ENCODE assay signal across 28 mouse cellular contexts in genomic region chr9:33240914-33241635, GRCm38 (mm10).
DNase-seq lines count a peak whose midpoint lies in the region; ATAC-seq lines count a peak whose summit lies in the region.
"Had no signal": no experiment of that assay in that cellular context is flagged by ENCODE, and none has a peak within 500 bp of the region (broad histone marks: within the 10 kb centered on the region; RNA-seq: fewer than 3 reads in every experiment).

No protein-coding gene starts in this region.

- no peak overlapping the region for H3K4me3 ChIP-seq in embryonic facial prominence, embryonic 14.5 days (ENCODE audit: low read depth, low read length)
- no peak overlapping the region for H3K4me3 ChIP-seq in embryonic facial prominence, embryonic 10.5 days
- no peak overlapping the region for H3K4me3 ChIP-seq in embryonic facial prominence, embryonic 15.5 days (replicated peaks)
- H3K4me3 ChIP-seq: forebrain, embryonic 15.5 days; lung, embryonic 15.5 days; midbrain, embryonic 10.5 days had no signal

- ATAC-seq in embryonic facial prominence, embryonic 14.5 days (ENCODE audit: low read depth): peak; percentile 65; the same call in 1 of the 2 replicates
- peak; percentile 79; the same call in 1 of the 2 replicates for ATAC-seq in embryonic facial prominence, embryonic 15.5 days (ENCODE audit: insufficient number of reproducible peaks, low FRiP score, low TSS enrichment, low read depth)
- peak; percentile 84 for ATAC-seq in megakaryocyte progenitor cell, adult 5-6 weeks (replicated peaks; ENCODE audit: poor library complexity)
- ATAC-seq in monocyte, adult 5-6 weeks (replicated peaks; ENCODE audit: insufficient number of reproducible peaks, low FRiP score, low TSS enrichment, poor library complexity, severe bottlenecking): no peak
- ATAC-seq: activated CD4-positive, CD25-positive, alpha-beta regulatory T cell, adult 4 months; forebrain, embryonic 15.5 days; midbrain, embryonic 16.5 days had no signal

- no peak overlapping the region for H3K4me2 ChIP-seq in embryonic facial prominence, embryonic 14.5 days (ENCODE audit: low read depth, low read length)
- no peak overlapping the region for H3K4me2 ChIP-seq in embryonic facial prominence, embryonic 15.5 days (replicated peaks)
- H3K4me2 ChIP-seq: forebrain, embryonic 15.5 days; heart, embryonic 11.5 days; lung, embryonic 15.5 days had no signal

- WGBS in embryonic facial prominence, embryonic 14.5 days: 68% methylated on average over 3 of the region's 3 CpGs
- 81% methylated on average over 3 of the region's 3 CpGs for WGBS in embryonic facial prominence, embryonic 10.5 days
- 64% methylated on average over 3 of the region's 3 CpGs for WGBS in embryonic facial prominence, embryonic 15.5 days

- H3K36me3 ChIP-seq in embryonic facial prominence, embryonic 14.5 days (ENCODE audit: control insufficient read depth, insufficient read depth, low read length): no peaks in the 10 kb centered on the region
- H3K36me3 ChIP-seq in embryonic facial prominence, embryonic 10.5 days (replicated peaks): no peaks in the 10 kb centered on the region
- no peaks in the 10 kb centered on the region for H3K36me3 ChIP-seq in embryonic facial prominence, embryonic 15.5 days
- H3K36me3 ChIP-seq: forebrain, embryonic 15.5 days; G1E; lung, embryonic 15.5 days; midbrain, embryonic 10.5 days had no signal

- H3K27me3 ChIP-seq in embryonic facial prominence, embryonic 14.5 days (replicated peaks; ENCODE audit: control insufficient read depth, insufficient read depth, low read length): no peaks in the 10 kb centered on the region
- H3K27me3 ChIP-seq in embryonic facial prominence, embryonic 10.5 days (replicated peaks; ENCODE audit: low read depth, poor library complexity, severe bottlenecking): no peaks in the 10 kb centered on the region; the same call in 1 of the 2 replicates
- no peaks in the 10 kb centered on the region for H3K27me3 ChIP-seq in embryonic facial prominence, embryonic 15.5 days
- H3K27me3 ChIP-seq: CH12.LX; forebrain, embryonic 15.5 days; lung, embryonic 15.5 days had no signal

- H3K4me1 ChIP-seq in embryonic facial prominence, embryonic 14.5 days (ENCODE audit: control insufficient read depth, insufficient read depth, low read length): no peaks in the 10 kb centered on the region
- no peaks in the 10 kb centered on the region for H3K4me1 ChIP-seq in embryonic facial prominence, embryonic 10.5 days
- H3K4me1 ChIP-seq in embryonic facial prominence, embryonic 15.5 days: no peaks in the 10 kb centered on the region
- H3K4me1 ChIP-seq: forebrain, embryonic 15.5 days; lung, embryonic 15.5 days; midbrain, embryonic 10.5 days had no signal

- peak; percentile 67 for DNase-seq in embryonic facial prominence, embryonic 14.5 days (ENCODE audit: low spot score)
- no peak for DNase-seq in embryonic facial prominence, embryonic 10.5 days (ENCODE audit: low spot score)
- DNase-seq in 416B (ENCODE audit: low read depth): peak; percentile 33
- no peak for DNase-seq in thymus, postnatal 4 days
- DNase-seq in ovary, postnatal 10 days (ENCODE audit: low spot score): no peak
- DNase-seq: adrenal gland, postnatal 25 days; cerebellum, adult 8-10 months; cerebellum, postnatal 36 days; gastrocnemius, postnatal 10 days; heart, adult 11 months; kidney, adult 18-20 months; layer of hippocampus, adult 9-11 months; lung, postnatal 4 days; retina, postnatal 1 day; thymus, postnatal 14 days had no signal

- no peak overlapping the region for H3K27ac ChIP-seq in embryonic facial prominence, embryonic 14.5 days (replicated peaks; ENCODE audit: low read depth, low read length)
- no peak overlapping the region for H3K27ac ChIP-seq in embryonic facial prominence, embryonic 10.5 days (replicated peaks)
- H3K27ac ChIP-seq in embryonic facial prominence, embryonic 15.5 days (replicated peaks): no peak overlapping the region
- H3K27ac ChIP-seq: forebrain, embryonic 15.5 days; kidney, postnatal 0 days; liver, embryonic 14.5 days; lung, embryonic 15.5 days; midbrain, embryonic 10.5 days had no signal

- H3K9me3 ChIP-seq in embryonic facial prominence, embryonic 14.5 days (ENCODE audit: control insufficient read depth, low read length): no peaks in the 10 kb centered on the region
- H3K9me3 ChIP-seq in embryonic facial prominence, embryonic 10.5 days: no peaks in the 10 kb centered on the region
- no peaks in the 10 kb centered on the region for H3K9me3 ChIP-seq in embryonic facial prominence, embryonic 15.5 days (replicated peaks)
- H3K9me3 ChIP-seq: forebrain, embryonic 15.5 days; G1E; lung, embryonic 15.5 days; midbrain, embryonic 10.5 days had no signal

- H3K9ac ChIP-seq in embryonic facial prominence, embryonic 14.5 days (ENCODE audit: low read depth, low read length): no peak overlapping the region
- no peak overlapping the region for H3K9ac ChIP-seq in embryonic facial prominence, embryonic 15.5 days
- H3K9ac ChIP-seq: forebrain, embryonic 15.5 days; liver, embryonic 14.5 days; lung, embryonic 15.5 days had no signal

Comparison
In these comparisons a context has a peak if more than half of its experiments do, and no peak if none do; other contexts are left out.
1. DNase-seq: peak in embryonic facial prominence, embryonic 14.5 days (single experiment) and 416B (single experiment); none in embryonic facial prominence, embryonic 10.5 days (single experiment), thymus, postnatal 4 days (single experiment) and ovary, postnatal 10 days (single experiment).